Mouse (Mus musculus) C2C12 (cell line): ENCODE results near the gene Timm29. TPM values are rescaled to one million over a fixed set of nuclear protein-coding genes. Genes with fewer than 3 reads are reported as not detected.

Source experiments
- H3K27me3 ChIP-seq: one replicate; pipeline ENCODE4 v1.6.1; 2011; ENCODE audit not compliant: control insufficient read depth, insufficient read depth, insufficient read length
- H3K36me3 ChIP-seq: one replicate; pipeline ENCODE4 v1.6.1; 2011; ENCODE audit not compliant: control insufficient read depth, insufficient read depth
- H3K4me3 ChIP-seq: one replicate; pipeline ENCODE4 v1.5.1; 2011; ENCODE audit warnings: mild to moderate bottlenecking, control low read depth; ENCODE audit not compliant: poor library complexity, insufficient read depth, severe bottlenecking
- H3K79me2 ChIP-seq: one replicate; pipeline ENCODE4 v1.6.1; 2011; ENCODE audit not compliant: control insufficient read depth, insufficient read depth
- H3K79me3 ChIP-seq: one replicate; pipeline ENCODE4 v1.6.1; 2011; ENCODE audit warnings: low read depth, control low read depth
- H3ac ChIP-seq: one replicate; pipeline ENCODE3; 2011; ENCODE audit warnings: low read depth; ENCODE audit not compliant: control insufficient read depth, insufficient read length
- CEBPB ChIP-seq: IDR thresholded peaks from one replicate; pipeline ENCODE4 v1.6.1; 2011; ENCODE audit warnings: low read depth, mild to moderate bottlenecking, control low read depth, moderate library complexity
- CTCF ChIP-seq: IDR thresholded peaks from one replicate; pipeline ENCODE4 v1.5.1; 2011; ENCODE audit not compliant: control insufficient read depth, insufficient read depth, insufficient read length
- FOSL1 ChIP-seq: IDR thresholded peaks from one replicate; pipeline ENCODE4 v1.8.0; 2011; ENCODE audit warnings: mild to moderate bottlenecking, low read length; ENCODE audit not compliant: poor library complexity, insufficient read depth, severe bottlenecking
- MAX ChIP-seq: IDR thresholded peaks from one replicate; pipeline ENCODE4 v1.6.1; 2011; ENCODE audit warnings: mild to moderate bottlenecking, control low read depth
- MYOD1 ChIP-seq: IDR thresholded peaks from one replicate; pipeline ENCODE4 v1.6.1; 2011; ENCODE audit warnings: low read depth; ENCODE audit not compliant: control insufficient read depth, insufficient read length
- MYOG ChIP-seq: IDR thresholded peaks from one replicate; pipeline ENCODE4 v1.6.1; 2011; ENCODE audit not compliant: control insufficient read depth, insufficient read length; ENCODE audit errors: extremely low read depth
- USF1 ChIP-seq: IDR thresholded peaks from one replicate; pipeline ENCODE4 v1.6.1; 2011; ENCODE audit warnings: low read depth, mild to moderate bottlenecking, control low read depth, moderate library complexity
- polyA plus RNA-seq: library from polyadenylated mRNA; unstranded; fragments of >200 nt; fragmentation: generic; extraction: Trizol; gene quantifications from one replicate; pipeline ENCODE4 v1.2.1, GENCODE M21; 2012; ENCODE audit warnings: missing spikeins

Gene Timm29
- polyA plus RNA-seq, 1 experiment: 20.8 TPM

- Histone ChIP-seq H3K27me3 (no peaks in the 10 kb centered on the region), H3K79me2 (peaks cover 95% of the 10 kb centered on the region), H3ac (no peak overlapping the region), H3K4me3 (no peak overlapping the region), H3K36me3 (peaks cover 13% of the 10 kb centered on the region), H3K79me3 (peaks cover 87% of the 10 kb centered on the region)
- TF ChIP-seq FOSL1: no peak
These were observed 27.7 kb downstream of the Timm29 start for GRCm38 (mm10) chr9:21620229-21620628.

GRCm38 (mm10) chr9:21622676-21623075 lies 30.2 kb downstream of the Timm29 start:
- Histone ChIP-seq H3K4me3 (no peak overlapping the region), H3ac (no peak overlapping the region), H3K79me2 (peaks cover 100% of the 10 kb centered on the region), H3K36me3 (peaks cover 13% of the 10 kb centered on the region), H3K27me3 (no peaks in the 10 kb centered on the region), H3K79me3 (peaks cover 97% of the 10 kb centered on the region)
- TF ChIP-seq CEBPB (no peak), MYOD1 (no peak), FOSL1 (no peak), MYOG (no peak), USF1 (no peak), CTCF (no peak), MAX (no peak)

DNA sequence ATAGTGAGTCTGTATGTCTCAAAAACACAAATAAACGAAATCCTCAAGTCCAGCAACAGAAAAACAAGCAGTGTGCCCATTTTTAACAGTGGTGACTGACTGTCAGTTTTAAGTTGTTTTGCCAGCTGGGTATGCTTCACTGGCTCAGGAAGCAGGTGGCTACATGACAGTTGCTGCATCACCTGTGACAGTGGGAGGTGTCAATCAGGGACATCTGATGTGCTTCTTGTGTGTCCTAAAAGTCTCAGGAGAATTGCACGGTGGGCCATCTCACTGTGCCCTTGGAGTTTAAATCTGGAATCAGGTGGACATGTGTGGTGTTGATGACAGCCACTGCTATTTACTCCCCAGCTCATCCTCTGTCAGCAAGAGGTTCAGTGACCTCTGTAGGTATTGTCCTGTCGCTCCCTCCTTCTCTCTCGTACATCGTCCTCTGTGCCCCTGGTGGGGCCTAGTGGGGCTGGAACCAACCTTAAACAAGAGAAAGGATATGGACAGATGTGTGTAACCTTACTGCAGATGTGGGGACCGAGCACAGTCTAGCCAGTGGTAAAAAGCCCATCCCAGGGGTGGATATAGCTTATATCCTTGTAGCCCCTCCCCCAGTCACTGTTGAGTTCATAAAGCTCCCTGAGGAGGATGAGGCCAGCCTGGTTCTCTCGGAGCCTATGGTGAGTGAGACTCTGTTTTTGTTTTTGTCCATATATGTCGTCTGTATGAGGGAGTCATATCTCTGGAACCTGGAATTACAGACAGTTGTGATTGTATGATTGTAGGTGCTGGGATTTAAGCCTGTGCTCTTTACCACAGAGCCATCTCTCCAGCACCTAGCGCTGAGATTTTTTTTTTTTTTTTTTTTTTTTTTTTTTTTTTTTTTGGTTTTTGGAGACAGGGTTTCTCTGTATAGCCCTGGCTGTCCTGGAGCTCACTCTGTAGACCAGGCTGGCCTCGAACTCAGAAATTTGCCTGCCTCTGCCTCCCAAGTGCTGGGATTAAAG lies 33.1 kb downstream of the Timm29 start:
- peaks cover 100% of the 10 kb centered on the region for H3K79me2 ChIP-seq
- peaks cover 93% of the 10 kb centered on the region for H3K79me3 ChIP-seq
- no peak overlapping the region for H3ac ChIP-seq
- TF ChIP-seq USF1: no peak
- no peak for TF ChIP-seq MYOD1
- TF ChIP-seq MAX: no peak
- no peak overlapping the region for H3K4me3 ChIP-seq
- H3K27me3 ChIP-seq: no peaks in the 10 kb centered on the region
- H3K36me3 ChIP-seq: peaks cover 17% of the 10 kb centered on the region

GRCm38 (mm10) chr9:21626571-21626970 lies 34.0 kb downstream of the Timm29 start:
- Histone ChIP-seq H3K4me3 (no peak overlapping the region), H3K27me3 (no peaks in the 10 kb centered on the region), H3ac (no peak overlapping the region), H3K79me3 (peaks cover 92% of the 10 kb centered on the region), H3K36me3 (peaks cover 19% of the 10 kb centered on the region), H3K79me2 (peaks cover 100% of the 10 kb centered on the region)
- TF ChIP-seq MYOG: no peak
- TF ChIP-seq CTCF: no peak
- no peak for TF ChIP-seq FOSL1
- no peak for TF ChIP-seq CEBPB
- TF ChIP-seq MAX: no peak
- no peak for TF ChIP-seq MYOD1
- TF ChIP-seq USF1: no peak

- H3K36me3 ChIP-seq: peaks cover 19% of the 10 kb centered on the region
- TF ChIP-seq CTCF: no peak
- no peak for TF ChIP-seq MAX
- TF ChIP-seq CEBPB: no peak
- TF ChIP-seq MYOD1: no peak
- no peak for TF ChIP-seq MYOG
- TF ChIP-seq FOSL1: no peak
- TF ChIP-seq USF1: no peak
- H3K27me3 ChIP-seq: no peaks in the 10 kb centered on the region
- no peak overlapping the region for H3K4me3 ChIP-seq
- peaks cover 91% of the 10 kb centered on the region for H3K79me3 ChIP-seq
- peaks cover 100% of the 10 kb centered on the region for H3K79me2 ChIP-seq
- H3ac ChIP-seq: no peak overlapping the region
These were observed 34.7 kb downstream of the Timm29 start for GRCm38 (mm10) chr9:21627145-21627795.
